Mouse (Mus musculus) hindbrain, embryonic 13.5 days (tissue): ENCODE results near the gene C1qtnf9. TPM values are rescaled to one million over a fixed set of nuclear protein-coding genes. Genes with fewer than 3 reads are reported as not detected.

Experiments
- ATAC-seq: fragments of 200-750 bp; cut with Nextera tagmentation; 2 replicates; pipeline ENCODE4 v1.8.0; 2017; ENCODE audit warnings: moderate TSS enrichment; ENCODE audit not compliant: low FRiP score
- H3K27ac ChIP-seq: fragments of 300-500 bp; sonication (generic); 2 replicates; pipeline ENCODE4 v1.5.1; 2015; ENCODE audit warnings: inconsistent platforms, mild to moderate bottlenecking, moderate library complexity
- H3K27me3 ChIP-seq: fragments of 300-500 bp; sonication (generic); 2 replicates; pipeline ENCODE4 v1.6.1; 2015; ENCODE audit warnings: mild to moderate bottlenecking, inconsistent platforms
- H3K36me3 ChIP-seq: fragments of 300-500 bp; sonication (generic); 2 replicates; pipeline ENCODE4 v1.6.1; 2015; ENCODE audit warnings: mild to moderate bottlenecking, inconsistent platforms
- H3K4me1 ChIP-seq: fragments of 300-500 bp; sonication (generic); replicated peaks from 2 replicates; pipeline ENCODE4 v1.6.1; 2015; ENCODE audit warnings: inconsistent platforms
- H3K4me2 ChIP-seq: fragments of 300-500 bp; sonication (generic); 2 replicates; pipeline ENCODE4 v1.6.1; 2015; ENCODE audit warnings: inconsistent platforms, mild to moderate bottlenecking, moderate library complexity
- H3K4me3 ChIP-seq: fragments of 300-500 bp; sonication (generic); 2 replicates; pipeline ENCODE4 v1.5.1; 2015; ENCODE audit warnings: mild to moderate bottlenecking, inconsistent platforms
- H3K9ac ChIP-seq: fragments of 300-500 bp; sonication (generic); 2 replicates; pipeline ENCODE4 v1.6.1; 2015; ENCODE audit warnings: mild to moderate bottlenecking, inconsistent platforms
- H3K9me3 ChIP-seq: fragments of 300-500 bp; sonication (generic); 2 replicates; pipeline ENCODE4 v1.6.1; 2016; ENCODE audit warnings: inconsistent platforms
- WGBS: fragments of 180-500 bp; shearing (Covaris S2); methylation state at CpG from one replicate; pipeline ENCODE4 v1.1.7; 2015; 5-methylcytosine and 5-hydroxymethylcytosine counted together
- polyA plus RNA-seq: library from polyadenylated mRNA; unstranded; fragments of >200 nt; fragmentation: Nextera tagmentation; extraction: Ambion mirVana; gene quantifications from 2 replicates; pipeline ENCODE4 v1.2.1, GENCODE M21; 2015

The C1qtnf9 gene
- polyA plus RNA-seq, 1 experiment from 2014 or later: 0.12 TPM

DNA sequence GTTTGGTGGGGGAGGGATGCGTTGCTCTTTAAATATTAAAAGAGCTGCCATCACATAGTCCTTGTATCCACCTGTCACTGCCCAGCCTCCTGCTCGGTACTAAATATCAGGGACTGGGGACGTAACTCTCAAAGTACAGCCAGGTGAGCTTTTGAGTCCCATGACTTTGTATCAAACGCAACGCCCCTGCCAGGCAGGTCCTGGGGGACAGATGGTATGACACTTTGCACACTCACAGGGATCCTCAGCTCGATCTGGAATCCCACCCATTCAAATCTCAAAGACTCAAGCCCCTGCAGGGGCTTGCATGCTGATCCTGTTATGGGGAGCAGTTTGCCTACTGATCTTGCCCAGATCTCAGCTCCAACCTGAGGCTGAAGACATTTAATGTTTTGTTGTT, 2.7 kb downstream of the C1qtnf9 start:
- Histone ChIP-seq H3K9ac (no peak overlapping the region), H3K9me3 (no peaks in the 10 kb centered on the region), H3K4me1 (0 out of 2 replicates have a peak, but pooled peaks cover 3% of the 10 kb centered on the region), H3K27ac (no peak overlapping the region), H3K4me3 (no peak overlapping the region), H3K27me3 (no peaks in the 10 kb centered on the region), H3K36me3 (no peaks in the 10 kb centered on the region), H3K4me2 (peak overlapping the region; percentile 53; the same call in 1 of the 2 replicates)
- WGBS: 79% methylated on average over 6 of the region's 6 CpGs
- peak; percentile 22; the same call in 1 of the 2 replicates for ATAC-seq

DNA sequence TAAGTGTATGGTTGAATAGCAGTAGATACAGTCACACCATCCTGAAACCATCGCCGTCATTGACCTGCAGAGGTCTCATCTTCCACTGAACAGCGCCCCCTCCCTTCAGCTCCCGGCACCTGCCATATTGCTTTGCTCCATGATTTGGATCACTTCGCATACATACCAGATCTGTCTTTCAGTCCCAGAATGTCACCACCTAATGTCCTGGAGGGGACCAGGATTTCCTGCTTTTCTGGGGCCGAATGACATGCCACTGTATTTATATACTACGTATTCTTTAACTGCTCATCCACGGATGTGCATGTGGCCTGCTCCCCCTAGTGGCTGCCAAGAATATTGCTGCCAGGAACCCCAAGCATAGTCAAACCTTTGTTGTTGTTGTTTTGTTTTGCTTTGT, 3.1 kb downstream of the C1qtnf9 start:
- peak overlapping the region; percentile 53 for H3K4me2 ChIP-seq
- H3K36me3 ChIP-seq: no peaks in the 10 kb centered on the region
- no peak overlapping the region for H3K27ac ChIP-seq
- H3K9ac ChIP-seq: peak overlapping the region; percentile 65; the same call in 1 of the 2 replicates
- H3K9me3 ChIP-seq: no peaks in the 10 kb centered on the region
- no peaks in the 10 kb centered on the region for H3K27me3 ChIP-seq
- WGBS: 8% methylated on average over 8 of the region's 8 CpGs
- H3K4me3 ChIP-seq: peak overlapping the region; percentile 35
- peak; percentile 82 for ATAC-seq
- H3K4me1 ChIP-seq: 0 out of 2 replicates have a peak, but pooled peaks cover 3% of the 10 kb centered on the region

DNA sequence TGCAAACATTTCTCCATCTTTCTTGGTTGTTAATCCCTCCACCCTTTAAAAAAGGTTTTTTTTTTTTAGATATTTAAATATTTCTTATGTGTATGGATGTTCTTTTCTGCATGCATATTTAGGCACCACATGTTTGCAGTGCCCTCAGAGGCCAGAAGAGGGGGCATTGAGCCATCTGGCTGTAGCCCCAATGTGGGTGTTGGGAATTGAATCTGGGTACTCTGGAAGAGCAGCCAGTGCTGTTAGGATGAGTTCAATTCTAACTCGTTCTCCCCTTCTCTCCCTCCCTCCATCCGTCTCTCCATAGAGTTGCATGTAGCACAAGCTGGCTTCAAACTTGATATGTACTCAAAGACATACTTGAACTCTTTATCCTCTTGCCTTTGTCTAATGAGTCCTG, 5.5 kb downstream of the C1qtnf9 start:
- 88% methylated on average over 2 of the region's 2 CpGs for WGBS

DNA sequence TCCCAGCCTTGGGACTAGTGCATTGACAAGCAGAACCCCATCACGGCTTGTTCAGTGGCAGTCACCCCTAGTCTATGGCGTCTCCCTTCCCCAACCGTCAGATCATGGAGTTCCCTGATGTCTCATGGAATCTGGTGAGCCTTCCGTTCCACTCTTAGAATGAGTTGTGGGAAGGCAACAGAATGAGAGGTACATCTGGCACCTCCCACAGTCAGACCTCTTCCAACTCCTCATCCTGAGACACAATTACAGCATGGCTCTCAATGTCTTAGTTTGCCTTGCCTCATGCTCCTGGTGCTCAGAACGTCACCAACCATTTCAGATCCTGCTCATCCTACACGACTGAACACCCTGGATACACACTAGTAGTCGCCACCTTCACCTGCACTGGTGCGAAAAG, 8.6 kb downstream of the C1qtnf9 start:
- Histone ChIP-seq H3K36me3 (no peaks in the 10 kb centered on the region), H3K9me3 (no peaks in the 10 kb centered on the region), H3K4me2 (no peak overlapping the region), H3K9ac (no peak overlapping the region), H3K27ac (no peak overlapping the region), H3K4me1 (no peaks in the 10 kb centered on the region), H3K27me3 (no peaks in the 10 kb centered on the region), H3K4me3 (no peak overlapping the region)
- WGBS: 90% methylated on average over 8 of the region's 8 CpGs
- no peak for ATAC-seq

More for the DNA sequence above, 5.5 kb downstream of the C1qtnf9 start:
- 0 out of 2 replicates have a peak, but pooled peaks cover 3% of the 10 kb centered on the region for H3K4me1 ChIP-seq
- no peaks in the 10 kb centered on the region for H3K9me3 ChIP-seq
- no peak overlapping the region for H3K9ac ChIP-seq
- no peaks in the 10 kb centered on the region for H3K36me3 ChIP-seq
- no peaks in the 10 kb centered on the region for H3K27me3 ChIP-seq
- no peak overlapping the region for H3K4me3 ChIP-seq
- H3K27ac ChIP-seq: no peak overlapping the region
- H3K4me2 ChIP-seq: no peak overlapping the region
- no peak for ATAC-seq

DNA sequence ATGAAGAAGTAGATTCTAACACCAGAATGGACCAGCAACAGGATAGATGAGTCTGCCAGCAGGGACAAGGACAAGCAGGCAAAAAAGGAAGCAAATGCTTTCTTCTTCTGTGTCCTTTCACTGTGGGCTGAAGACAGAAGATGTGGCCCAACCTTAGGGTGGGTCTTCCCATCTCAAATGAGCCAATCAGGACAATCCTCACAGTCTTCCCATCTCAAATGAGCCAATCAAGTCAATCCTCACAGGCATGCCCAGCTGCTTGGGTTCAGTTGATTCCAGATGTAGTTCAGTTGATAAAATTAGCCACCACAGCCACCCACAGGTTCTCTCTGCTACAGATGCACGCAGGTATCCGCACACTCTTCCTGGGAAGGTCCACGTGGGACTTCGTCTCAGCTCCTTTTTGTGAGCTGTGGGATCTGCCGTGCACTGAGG, 9.6 kb downstream of the C1qtnf9 start:
- WGBS: 91% methylated on average over 5 of the region's 5 CpGs
- no peak overlapping the region for H3K4me2 ChIP-seq
- ATAC-seq: no peak
- no peak overlapping the region for H3K27ac ChIP-seq
- H3K27me3 ChIP-seq: peaks cover 3% of the 10 kb centered on the region; the same call in 1 of the 2 replicates
- no peak overlapping the region for H3K9ac ChIP-seq
- no peak overlapping the region for H3K4me3 ChIP-seq
- H3K4me1 ChIP-seq: no peaks in the 10 kb centered on the region
- no peaks in the 10 kb centered on the region for H3K36me3 ChIP-seq
- no peaks in the 10 kb centered on the region for H3K9me3 ChIP-seq

DNA sequence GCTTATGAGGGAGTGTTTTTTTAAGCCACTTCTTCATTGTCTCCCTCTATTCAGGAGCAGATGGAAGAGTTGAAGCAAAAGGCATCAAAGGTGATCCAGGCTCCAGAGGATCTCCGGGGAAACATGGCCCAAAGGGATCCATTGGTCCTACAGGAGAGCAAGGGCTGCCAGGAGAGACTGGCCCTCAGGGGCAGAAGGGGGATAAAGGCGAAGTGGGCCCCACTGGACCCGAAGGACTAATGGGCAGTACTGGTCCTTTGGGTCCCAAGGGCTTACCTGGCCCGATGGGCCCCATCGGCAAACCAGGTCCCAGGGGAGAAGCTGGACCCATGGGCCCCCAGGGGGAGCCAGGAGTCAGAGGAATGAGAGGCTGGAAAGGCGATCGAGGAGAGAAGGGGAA, 11.3 kb downstream of the C1qtnf9 start:
- ATAC-seq: no peak
- H3K36me3 ChIP-seq: no peaks in the 10 kb centered on the region
- WGBS: 92% methylated on average over 7 of the region's 7 CpGs

DNA sequence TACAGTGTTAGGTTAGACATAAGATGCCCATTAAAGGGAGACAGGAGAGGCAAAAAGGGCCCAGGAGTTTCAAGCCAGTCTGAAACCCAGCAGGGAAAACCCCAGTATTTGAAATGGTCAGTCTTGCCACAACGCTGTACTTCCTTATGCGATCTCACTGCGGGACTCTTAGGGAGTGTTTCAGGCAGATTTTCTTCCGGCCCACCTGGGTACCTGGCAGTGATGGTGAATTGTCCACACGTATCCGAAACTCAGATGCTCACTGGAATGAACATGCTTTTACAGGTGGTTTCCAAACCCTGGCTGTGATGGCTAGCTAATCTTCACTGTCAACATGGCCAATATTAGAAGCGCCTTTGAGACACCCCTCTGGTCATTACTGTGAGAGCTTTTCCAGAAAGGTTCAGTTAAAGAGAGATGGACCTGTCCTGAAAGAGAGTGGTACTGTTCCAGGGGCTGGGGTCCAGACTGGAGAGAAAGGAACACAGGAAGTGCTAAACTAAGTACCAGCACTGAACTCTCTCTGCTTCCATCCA, 14.3 kb downstream of the C1qtnf9 start:
- Histone ChIP-seq H3K4me1 (peaks cover 7% of the 10 kb centered on the region), H3K27me3 (peaks cover 3% of the 10 kb centered on the region; the same call in 1 of the 2 replicates), H3K36me3 (no peaks in the 10 kb centered on the region), H3K9me3 (no peaks in the 10 kb centered on the region), H3K9ac (no peak overlapping the region), H3K27ac (no peak overlapping the region), H3K4me3 (no peak overlapping the region), H3K4me2 (no peak overlapping the region)
- WGBS: 48% methylated on average over 7 of the region's 7 CpGs
- no peak for ATAC-seq

More for the DNA sequence above, 11.3 kb downstream of the C1qtnf9 start:
- no peaks in the 10 kb centered on the region for H3K4me1 ChIP-seq
- no peak overlapping the region for H3K4me2 ChIP-seq
- no peak overlapping the region for H3K27ac ChIP-seq
- H3K9ac ChIP-seq: no peak overlapping the region
- H3K27me3 ChIP-seq: peaks cover 3% of the 10 kb centered on the region; the same call in 1 of the 2 replicates
- H3K4me3 ChIP-seq: no peak overlapping the region
- no peaks in the 10 kb centered on the region for H3K9me3 ChIP-seq

DNA sequence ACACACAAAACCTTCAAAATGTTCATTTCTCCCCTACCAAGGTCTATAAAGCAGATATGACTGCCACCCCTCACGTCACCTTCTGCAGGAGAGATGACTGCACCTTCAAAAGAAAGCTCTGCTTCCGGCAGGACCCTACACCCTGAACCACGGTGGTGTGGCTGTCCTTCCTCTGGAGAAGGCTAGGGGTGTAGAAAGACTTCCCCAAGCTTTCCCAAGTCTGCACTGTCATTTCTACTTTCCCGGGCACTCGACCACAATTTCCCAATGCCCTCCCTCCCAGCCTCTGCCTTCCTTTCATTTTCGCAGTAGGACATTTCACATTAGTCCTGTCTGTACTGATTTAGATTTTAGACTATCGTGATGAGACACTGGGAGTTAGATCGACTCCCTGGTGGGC, 15.3 kb downstream of the C1qtnf9 start:
- H3K4me1 ChIP-seq: peaks cover 7% of the 10 kb centered on the region
- H3K9me3 ChIP-seq: no peaks in the 10 kb centered on the region
- WGBS: 41% methylated on average over 8 of the region's 8 CpGs
- H3K27ac ChIP-seq: no peak overlapping the region
- peaks cover 2% of the 10 kb centered on the region; the same call in 1 of the 2 replicates for H3K36me3 ChIP-seq
- no peak for ATAC-seq
- no peak overlapping the region for H3K4me3 ChIP-seq
- peaks cover 3% of the 10 kb centered on the region; the same call in 1 of the 2 replicates for H3K27me3 ChIP-seq
- H3K9ac ChIP-seq: no peak overlapping the region
- H3K4me2 ChIP-seq: no peak overlapping the region

DNA sequence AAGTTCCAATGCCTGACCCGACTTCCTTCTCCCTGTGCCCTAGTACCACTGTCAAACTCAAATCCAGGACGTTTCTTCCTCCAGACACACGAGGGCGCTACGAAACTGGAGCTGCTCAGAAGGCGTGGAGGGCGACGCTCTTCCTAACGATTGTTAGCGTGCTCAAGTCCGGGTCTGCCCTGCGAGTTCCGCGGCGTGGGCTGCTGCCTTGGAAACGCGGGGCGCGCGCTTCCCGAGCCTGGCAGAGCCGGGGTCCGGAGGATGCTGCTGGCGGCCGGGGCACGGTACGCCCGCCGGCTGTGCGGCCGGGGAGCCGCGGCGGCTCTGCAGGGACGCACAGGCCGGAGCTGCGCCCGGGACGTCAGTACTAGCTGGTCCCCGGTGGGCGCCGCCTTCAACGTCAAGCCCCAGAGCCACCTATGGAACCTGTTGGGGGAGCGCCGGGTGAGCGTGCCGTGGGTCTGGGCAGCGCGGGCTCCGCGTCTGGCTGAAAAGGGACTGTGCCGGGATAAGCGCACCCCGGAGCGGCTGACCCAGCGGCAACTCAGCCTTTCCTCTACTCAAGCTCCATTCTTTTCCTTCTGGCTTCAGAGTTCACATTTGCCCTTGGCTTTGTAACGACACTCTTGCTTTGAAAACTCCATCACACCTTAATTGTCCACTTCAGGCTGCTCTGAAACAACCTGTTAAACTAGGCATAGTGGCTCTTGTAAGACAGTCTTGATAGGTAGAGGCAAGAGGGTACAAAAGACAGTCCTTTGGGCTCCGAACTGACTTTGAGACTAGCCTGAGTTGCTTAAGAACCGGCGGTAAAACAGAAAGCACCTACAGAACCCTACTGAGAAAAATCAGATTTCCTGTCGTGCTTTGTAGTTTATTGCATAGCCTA, 16.7 kb downstream of the C1qtnf9 start, which contains the start of gene Mipep:
Gene Mipep (plus strand): TSS at position 147 of the 889 bp plus-strand sequence.
- 1% methylated on average over 60 of the region's 61 CpGs for WGBS
- peak within 1 kb of the TSS; percentile 78 for H3K9ac ChIP-seq
- H3K4me1 ChIP-seq: peaks cover 7% of the 10 kb centered on the region
- H3K36me3 ChIP-seq: peaks cover 13% of the 10 kb centered on the region
- peak within 1 kb of the TSS; percentile 78; the same call in 1 of the 2 replicates for H3K27ac ChIP-seq
- peak within 1 kb of the TSS; percentile 78 for H3K4me3 ChIP-seq
- no peaks in the 10 kb centered on the region for H3K9me3 ChIP-seq
- peak within 1 kb of the TSS; percentile 81 for H3K4me2 ChIP-seq
- peaks cover 3% of the 10 kb centered on the region; the same call in 1 of the 2 replicates for H3K27me3 ChIP-seq
- ATAC-seq: peak; percentile 93

DNA sequence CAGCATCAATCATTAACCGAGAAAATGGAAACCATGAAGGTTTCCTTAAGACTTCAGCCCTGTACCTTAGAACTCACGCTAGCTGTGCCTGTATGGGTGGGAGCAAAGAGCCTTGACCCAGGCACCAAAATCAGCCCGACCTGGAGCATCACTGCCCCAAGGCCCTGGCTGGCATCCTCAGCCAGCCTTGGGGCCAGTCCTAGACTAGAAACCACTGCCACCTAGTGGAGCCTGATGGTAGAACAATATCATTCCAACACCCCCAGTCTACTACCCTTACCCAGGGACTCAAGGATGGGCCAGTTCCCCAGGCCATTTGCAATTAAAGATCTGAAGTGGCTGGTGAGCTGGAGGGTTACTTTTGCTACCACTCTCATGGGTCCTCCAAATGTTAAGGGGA, 22.2 kb downstream of the C1qtnf9 start:
- Histone ChIP-seq H3K27ac (no peak overlapping the region), H3K36me3 (peaks cover 35% of the 10 kb centered on the region), H3K4me1 (peaks cover 5% of the 10 kb centered on the region), H3K4me2 (no peak overlapping the region), H3K9ac (no peak overlapping the region), H3K27me3 (no peaks in the 10 kb centered on the region), H3K4me3 (no peak overlapping the region), H3K9me3 (no peaks in the 10 kb centered on the region)
- ATAC-seq: peak; percentile 24; the same call in 1 of the 2 replicates
- 44% methylated on average over 3 of the region's 3 CpGs for WGBS

DNA sequence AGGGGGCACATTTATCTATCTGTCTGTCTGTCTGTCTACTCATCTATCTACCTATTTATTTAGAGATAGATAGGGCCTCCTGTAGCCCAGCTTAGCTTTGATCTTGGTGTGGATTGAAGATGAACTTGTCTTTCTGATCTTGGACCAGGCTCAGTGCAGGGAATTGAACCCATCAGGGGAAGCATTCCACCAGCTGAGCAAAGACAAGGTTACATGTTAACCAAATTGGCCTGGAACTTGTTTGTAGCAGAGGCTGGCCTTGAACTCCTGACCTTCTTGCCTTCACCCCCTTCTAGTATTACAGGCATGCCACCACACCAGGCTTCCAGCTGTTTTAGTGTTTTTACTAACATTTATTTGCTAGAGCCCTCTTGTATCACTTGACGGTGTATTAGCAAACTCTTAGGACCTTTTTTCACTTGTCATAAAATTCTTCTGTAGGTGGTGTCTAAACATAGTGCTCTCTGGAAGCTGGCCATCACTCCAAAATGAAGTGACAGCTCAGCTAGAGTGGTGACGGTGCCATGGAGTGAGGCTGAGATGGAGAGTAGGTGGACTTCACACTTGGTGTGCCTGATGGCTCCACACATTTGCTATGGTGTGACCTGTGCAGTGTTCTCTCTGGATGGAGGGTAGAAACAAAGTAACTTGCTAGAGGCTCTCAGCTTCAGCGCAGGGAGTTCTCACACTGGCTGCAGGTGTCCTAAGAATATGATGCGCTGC, 28.8 kb downstream of the C1qtnf9 start:
- ATAC-seq: no peak
- no peak overlapping the region for H3K27ac ChIP-seq
- H3K27me3 ChIP-seq: no peaks in the 10 kb centered on the region
- H3K9ac ChIP-seq: no peak overlapping the region
- 88% methylated on average over 4 of the region's 4 CpGs for WGBS
- H3K4me3 ChIP-seq: no peak overlapping the region
- no peak overlapping the region for H3K4me2 ChIP-seq
- peaks cover 40% of the 10 kb centered on the region for H3K36me3 ChIP-seq
- no peaks in the 10 kb centered on the region for H3K4me1 ChIP-seq
- H3K9me3 ChIP-seq: no peaks in the 10 kb centered on the region

DNA sequence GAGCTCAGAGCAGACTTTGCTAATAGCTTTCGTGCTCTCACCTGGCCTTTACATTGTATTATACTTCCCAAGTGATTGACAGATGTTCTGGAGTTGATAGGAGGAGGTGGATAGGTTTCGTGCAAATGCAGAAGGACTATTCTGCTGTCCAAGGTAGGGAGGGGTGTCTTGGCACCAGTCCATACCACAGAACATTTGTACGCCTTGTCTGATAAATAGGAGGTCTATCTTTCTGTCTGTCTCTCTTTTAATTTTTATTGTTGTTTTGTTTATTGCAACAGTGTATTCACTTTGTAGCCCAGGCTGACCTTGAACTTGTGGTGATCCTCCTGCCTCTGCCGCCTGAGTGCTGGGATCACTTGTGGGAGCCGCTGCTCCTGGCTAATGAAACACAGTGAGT, 29.7 kb downstream of the C1qtnf9 start:
- Histone ChIP-seq H3K4me2 (no peak overlapping the region), H3K4me1 (no peaks in the 10 kb centered on the region), H3K36me3 (peaks cover 39% of the 10 kb centered on the region), H3K9me3 (no peaks in the 10 kb centered on the region), H3K9ac (no peak overlapping the region), H3K27me3 (no peaks in the 10 kb centered on the region), H3K4me3 (no peak overlapping the region), H3K27ac (no peak overlapping the region)
- no peak for ATAC-seq
- 94% methylated on average over 5 of the region's 5 CpGs for WGBS
